Mouse (Mus musculus): ENCODE measurements around the gene Pole4. TPM values are rescaled to one million over a fixed set of nuclear protein-coding genes. Genes with fewer than 3 reads are reported as not detected.

Gene Pole4
- 22.0 and 24.6 TPM in 2 replicates for polyA plus RNA-seq (2012; rRNA removed)

GRCm38 (mm10) chr6:82705221-82705620 is at the start of gene Pole4:
Gene Pole4, minus strand, starts transcription at chr6:82705365.

Other genes starting within 250 kb of the Pole4 start
- gene Hk2, start 69.1 kb upstream of the Pole4 start, polyA plus RNA-seq (2012; rRNA removed) = 8.8 and 9.5 TPM in 2 replicates
- gene Sema4f, start 234.4 kb upstream of the Pole4 start, polyA plus RNA-seq (2012; rRNA removed) = 1.3 and 1.5 TPM in 2 replicates
- gene M1ap, start 241.5 kb upstream of the Pole4 start, polyA plus RNA-seq (2012; rRNA removed) = 0.15 and 0.23 TPM in 2 replicates

Measured in ovary, adult 2 months (tissue).